Mouse (Mus musculus): ENCODE measurements around the gene Mmp24. TPM values are rescaled to one million over a fixed set of nuclear protein-coding genes. Genes with fewer than 3 reads are reported as not detected.
A peak's percentile ranks its signal among the peaks of the same experiment; 100 is the strongest.

Gene Mmp24
- polyA plus RNA-seq (2012; rRNA removed) (0.01 and 0.06 TPM in 2 replicates), polyA plus RNA-seq (2014; fragmentation: Nextera tagmentation; extraction: Ambion mirVana) (not detected in 2 replicates)

- Histone ChIP-seq H3K36me3 (replicated peaks; ENCODE audit: control insufficient read depth, insufficient read depth, low read depth) (no peaks in the 10 kb centered on the region), H3K4me1 (replicated peaks; ENCODE audit: control insufficient read depth in 2 of 2, insufficient read depth in 2 of 2, low read length in 1 of 2) (no peaks in the 10 kb centered on the region), H3K4me3 (ENCODE audit: insufficient read depth in 1 of 2, low read depth in 2 of 2, low read length in 2 of 2) (peak within 1 kb of the TSS; percentile 33 to 41), H3K9me3 (ENCODE audit: control insufficient read depth, low read length) (no peaks in the 10 kb centered on the region), H3K4me2 (ENCODE audit: low read depth) (peak within 1 kb of the TSS; percentile 53), H3K9ac (replicated peaks) (no peak within 1 kb of the TSS), H3K27ac (no peak within 1 kb of the TSS), H3K27me3 (ENCODE audit: control insufficient read depth, insufficient read depth, low read length) (peaks cover 53% of the 10 kb centered on the region)
- ATAC-seq (ENCODE audit: insufficient read depth) (no peak), DNase-seq (ENCODE audit: low read depth in 3 of 3, low spot score in 3 of 3) (no peak)
- TF ChIP-seq CTCF (IDR thresholded peaks at IDR 0.05; ENCODE audit: low read depth): no peak
- 3% methylated on average over 57 of the region's 100 CpGs for WGBS (ENCODE audit: insufficient replicate concordance)
Observed at GRCm38 (mm10) chr2:155774927-155775684, at the start of gene Mmp24. Gene Mmp24, plus strand, starts transcription at chr2:155775342.

DNA sequence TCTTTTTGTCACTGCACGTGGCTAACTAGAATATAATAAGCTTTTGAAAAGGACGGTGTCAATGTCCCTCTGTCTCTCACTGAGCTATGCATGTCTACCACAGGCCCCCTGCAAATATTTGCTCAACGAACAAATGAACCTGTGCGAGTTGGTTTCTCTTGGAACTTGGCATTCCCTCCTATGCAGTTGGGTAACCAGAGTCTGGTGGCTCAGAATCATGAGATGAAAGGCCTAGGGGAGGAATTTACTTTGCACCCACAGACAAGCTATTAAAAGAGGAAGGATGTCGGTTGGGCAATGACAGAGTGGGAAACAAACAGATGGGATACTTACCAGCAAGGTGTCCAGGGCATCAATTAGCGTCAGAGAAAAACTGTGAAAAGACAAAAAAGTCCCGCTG is 48.8 kb upstream of the Mmp24 start:
- 56% methylated on average over 7 of the region's 7 CpGs for WGBS (ENCODE audit: insufficient replicate concordance)
- no peaks in the 10 kb centered on the region for H3K36me3 ChIP-seq (replicated peaks; ENCODE audit: control insufficient read depth, insufficient read depth, low read depth)
- no peak overlapping the region for H3K4me2 ChIP-seq (ENCODE audit: low read depth)
- no peak overlapping the region for H3K9ac ChIP-seq (replicated peaks)
- H3K4me1 ChIP-seq (replicated peaks; ENCODE audit: control insufficient read depth in 2 of 2, insufficient read depth in 2 of 2, low read length in 1 of 2): peaks cover 4 to 5% of the 10 kb centered on the region in 2 experiments; a peak in 1 of 4 replicates
- no peaks in the 10 kb centered on the region for H3K27me3 ChIP-seq (ENCODE audit: control insufficient read depth, insufficient read depth, low read length)
- ATAC-seq (ENCODE audit: insufficient read depth) (no peak), DNase-seq (ENCODE audit: low read depth in 3 of 3, low spot score in 3 of 3) (no peak)
- no peak overlapping the region for H3K27ac ChIP-seq
- no peak overlapping the region for H3K4me3 ChIP-seq (ENCODE audit: insufficient read depth in 1 of 2, low read depth in 2 of 2, low read length in 2 of 2)
- no peaks in the 10 kb centered on the region for H3K9me3 ChIP-seq (ENCODE audit: control insufficient read depth, low read length)
- TF ChIP-seq CTCF (IDR thresholded peaks at IDR 0.05; ENCODE audit: low read depth) (no peak), EP300 (IDR thresholded peaks at IDR 0.05; ENCODE audit: low read depth) (no peak)

GRCm38 (mm10) chr2:155727764-155728395 is 47.3 kb upstream of the Mmp24 start:
- WGBS (ENCODE audit: insufficient replicate concordance): 70% methylated on average over 7 of the region's 7 CpGs
- Histone ChIP-seq H3K4me1 (replicated peaks; ENCODE audit: control insufficient read depth in 2 of 2, insufficient read depth in 2 of 2, low read length in 1 of 2) (peaks cover 4 to 5% of the 10 kb centered on the region in 2 experiments; a peak in 1 of 4 replicates), H3K4me3 (ENCODE audit: insufficient read depth in 1 of 2, low read depth in 2 of 2, low read length in 2 of 2) (no peak overlapping the region; a peak in 1 of 4 replicates), H3K9me3 (ENCODE audit: control insufficient read depth, low read length) (no peaks in the 10 kb centered on the region), H3K27me3 (ENCODE audit: control insufficient read depth, insufficient read depth, low read length) (no peaks in the 10 kb centered on the region), H3K9ac (replicated peaks) (no peak overlapping the region), H3K36me3 (replicated peaks; ENCODE audit: control insufficient read depth, insufficient read depth, low read depth) (no peaks in the 10 kb centered on the region), H3K4me2 (ENCODE audit: low read depth) (peak overlapping the region; percentile 87), H3K27ac (no peak overlapping the region)
- ATAC-seq (ENCODE audit: insufficient read depth): no peak
- TF ChIP-seq EP300 (IDR thresholded peaks at IDR 0.05; ENCODE audit: low read depth) (no peak), CTCF (IDR thresholded peaks at IDR 0.05; ENCODE audit: low read depth) (no peak)
- no peak for DNase-seq (ENCODE audit: low read depth in 3 of 3, low spot score in 3 of 3)

DNA sequence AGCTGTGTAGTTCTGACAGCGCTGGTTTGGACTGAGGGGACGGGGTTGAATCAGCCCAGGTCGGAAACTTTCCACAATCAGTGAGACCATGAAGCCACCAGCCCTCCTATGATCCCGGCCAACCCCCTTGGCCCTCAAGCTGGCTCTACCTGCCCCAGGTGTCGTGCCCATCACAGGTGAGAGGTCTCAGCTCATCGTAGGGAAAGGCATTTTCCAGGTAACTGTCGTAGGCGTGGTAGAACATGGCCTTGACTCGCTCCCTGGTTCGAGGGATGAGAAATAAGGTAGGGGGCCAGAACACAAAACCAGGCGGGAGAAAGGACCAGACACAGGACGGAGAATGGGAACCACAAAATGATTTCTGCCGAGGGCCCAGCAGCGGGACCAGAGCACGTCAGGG is 46.4 kb upstream of the Mmp24 start:
- H3K4me2 ChIP-seq (ENCODE audit: low read depth): peak overlapping the region; percentile 87
- H3K9me3 ChIP-seq (ENCODE audit: control insufficient read depth, low read length): no peaks in the 10 kb centered on the region
- no peaks in the 10 kb centered on the region for H3K27me3 ChIP-seq (ENCODE audit: control insufficient read depth, insufficient read depth, low read length)
- WGBS (ENCODE audit: insufficient replicate concordance): 6% methylated on average over 15 of the region's 15 CpGs
- no peak overlapping the region for H3K27ac ChIP-seq
- ATAC-seq (ENCODE audit: insufficient read depth) (0 out of 2 replicates have a peak, but pooled peaks have one; percentile 14), DNase-seq (ENCODE audit: low read depth in 3 of 3, low spot score in 3 of 3) (no peak)
- peak overlapping the region; percentile 79 for H3K9ac ChIP-seq (replicated peaks)
- TF ChIP-seq EP300 (IDR thresholded peaks at IDR 0.05; ENCODE audit: low read depth): no peak
- no peaks in the 10 kb centered on the region for H3K36me3 ChIP-seq (replicated peaks; ENCODE audit: control insufficient read depth, insufficient read depth, low read depth)
- H3K4me1 ChIP-seq (replicated peaks; ENCODE audit: control insufficient read depth in 2 of 2, insufficient read depth in 2 of 2, low read length in 1 of 2): peaks cover 4 to 5% of the 10 kb centered on the region in 2 experiments; a peak in 1 of 4 replicates
- peak overlapping the region; percentile 67 to 93 for H3K4me3 ChIP-seq (ENCODE audit: insufficient read depth in 1 of 2, low read depth in 2 of 2, low read length in 2 of 2)

- Histone ChIP-seq H3K9me3 (ENCODE audit: control insufficient read depth, low read length) (no peaks in the 10 kb centered on the region), H3K4me1 (replicated peaks; ENCODE audit: control insufficient read depth in 2 of 2, insufficient read depth in 2 of 2, low read length in 1 of 2) (peaks cover 4 to 5% of the 10 kb centered on the region in 2 experiments; a peak in 1 of 4 replicates), H3K9ac (replicated peaks) (peak within 1 kb of the TSS; percentile 79), H3K27ac (no peak within 1 kb of the TSS), H3K27me3 (ENCODE audit: control insufficient read depth, insufficient read depth, low read length) (no peaks in the 10 kb centered on the region), H3K4me2 (ENCODE audit: low read depth) (peak within 1 kb of the TSS; percentile 87), H3K4me3 (ENCODE audit: insufficient read depth in 1 of 2, low read depth in 2 of 2, low read length in 2 of 2) (peak within 1 kb of the TSS; percentile 67 to 93), H3K36me3 (replicated peaks; ENCODE audit: control insufficient read depth, insufficient read depth, low read depth) (no peaks in the 10 kb centered on the region)
- TF ChIP-seq EP300 (IDR thresholded peaks at IDR 0.05; ENCODE audit: low read depth) (no peak), CTCF (IDR thresholded peaks at IDR 0.05; ENCODE audit: low read depth) (0 out of 2 replicates have a peak, but pooled peaks have one; percentile 19)
- WGBS (ENCODE audit: insufficient replicate concordance): under 1% methylated on average over 33 of the region's 33 CpGs
- peak; percentile 80 to 85 (median 82) for DNase-seq (ENCODE audit: low read depth in 3 of 3, low spot score in 3 of 3)
- peak; percentile 89 for ATAC-seq (ENCODE audit: insufficient read depth)
Observed at GRCm38 (mm10) chr2:155729158-155729645, 45.9 kb upstream of the Mmp24 start, which contains the start of gene Edem2. Gene Edem2, minus strand, starts transcription at chr2:155729475.
